Mouse (Mus musculus) CH12.LX (cell line): ENCODE data around the gene Gnat1.

Experiments
- SMC3 ChIP-seq: IDR thresholded peaks from 2 replicates; pipeline ENCODE4 v1.6.1; 2011; ENCODE audit warnings: low read depth, low read length, improper control_type of control experiment
- TCF12 ChIP-seq: IDR thresholded peaks from 2 replicates; pipeline ENCODE4 v1.6.1; 2014; ENCODE audit warnings: low read depth, mild to moderate bottlenecking, inconsistent platforms, low read length, improper control_type of control experiment
- UBTF ChIP-seq: IDR thresholded peaks from 2 replicates; pipeline ENCODE4 v1.6.1; 2012; ENCODE audit warnings: low read depth, mild to moderate bottlenecking, inconsistent platforms, low read length, improper control_type of control experiment, moderate library complexity

DNA sequence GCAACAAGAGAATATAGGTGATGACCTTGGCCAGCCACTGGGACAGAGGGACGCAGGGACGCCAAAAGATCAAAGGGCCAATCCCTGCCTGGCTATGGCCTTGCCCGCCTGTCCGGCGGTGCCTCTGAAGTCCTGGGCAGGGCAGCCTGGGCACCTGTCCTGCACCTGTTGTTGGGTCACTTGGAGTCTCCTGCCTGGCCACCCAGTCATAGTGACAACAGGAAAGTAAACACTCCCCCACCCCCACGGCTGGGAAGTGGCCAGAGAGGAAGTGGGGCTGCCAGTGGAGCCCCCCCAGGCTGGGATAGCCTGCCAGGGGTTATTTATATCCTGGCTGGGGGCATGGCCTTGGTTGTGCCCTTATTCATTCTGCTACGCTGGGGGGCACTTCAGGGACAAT is 15.1 kb upstream of the Gnat1 start:
- TF ChIP-seq TCF12: no peak
- no peak for TF ChIP-seq SMC3
- no peak for TF ChIP-seq UBTF
